Mouse (Mus musculus) small intestine, adult 2 months (tissue): ENCODE results near the gene Pan2.
"Not testable (repeated sequence)": the region's sequence is repeated elsewhere in the genome, so short reads cannot be mapped to it uniquely, and the experiment has no call there.

Source experiments
- CTCF ChIP-seq: fragments of 200-500 bp; IDR thresholded peaks from 2 replicates; pipeline ENCODE4 v1.5.1; 2012; ENCODE audit warnings: low read depth, mild to moderate bottlenecking, control low read depth, inconsistent platforms, low read length, moderate library complexity, mixed read lengths; ENCODE audit not compliant: insufficient replicate concordance, insufficient read length; ENCODE audit errors: extremely low read depth
- POLR2A ChIP-seq: fragments of 200-500 bp; IDR thresholded peaks from 2 replicates; pipeline ENCODE4 v1.6.1; 2012; ENCODE audit warnings: low read depth, mild to moderate bottlenecking, control low read depth, inconsistent platforms, low read length, moderate library complexity

GRCm38 (mm10) chr10:128272819-128273439 is 30.2 kb upstream of the Pan2 start:
- TF ChIP-seq CTCF, result peak; percentile 35; the same call in 1 of the 2 replicates
- TF ChIP-seq POLR2A, result not testable (repeated sequence)
